Mouse (Mus musculus) stomach, postnatal 0 days (tissue): ENCODE data around the gene Coq7.

ENCODE experiments used
- CTCF ChIP-seq: IDR thresholded peaks from 2 replicates; pipeline ENCODE4 v1.5.1; 2016; ENCODE audit warnings: antibody characterized with exemption, low read depth, mild to moderate bottlenecking, moderate library complexity
- EP300 ChIP-seq: optimal IDR thresholded peaks from 2 replicates; pipeline ENCODE3; 2016; ENCODE audit warnings: antibody characterized with exemption

DNA sequence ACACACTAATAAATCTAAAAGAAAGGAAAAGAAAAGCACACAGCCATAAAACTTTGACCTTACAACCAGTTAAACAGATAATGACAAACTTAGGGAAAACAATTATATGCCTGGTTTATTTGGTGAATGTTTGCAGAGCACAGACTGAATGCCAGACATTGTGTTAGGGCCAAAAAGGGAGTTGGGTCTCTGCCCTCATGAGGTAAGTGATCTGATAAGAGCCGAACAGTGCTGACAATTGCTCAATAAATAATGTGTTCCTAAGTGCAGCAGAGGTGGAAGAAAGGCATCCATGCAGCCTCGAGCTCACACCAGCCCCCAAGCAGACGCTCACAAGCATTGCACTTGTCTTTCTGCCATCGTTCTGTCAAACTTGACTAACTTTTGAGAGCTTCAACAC is 68.7 kb downstream of the Coq7 start:
- TF ChIP-seq EP300 (no peak), CTCF (no peak)
